Mouse (Mus musculus) yolk sac, embryonic 10.5 days (tissue): ENCODE data around the gene Lbx1.

Source experiments
- DNase-seq: peaks from one replicate; pipeline ENCODE4 v3.0.0-alpha.2; 2017; ENCODE audit warnings: low spot score

Gene Lbx1

DNA sequence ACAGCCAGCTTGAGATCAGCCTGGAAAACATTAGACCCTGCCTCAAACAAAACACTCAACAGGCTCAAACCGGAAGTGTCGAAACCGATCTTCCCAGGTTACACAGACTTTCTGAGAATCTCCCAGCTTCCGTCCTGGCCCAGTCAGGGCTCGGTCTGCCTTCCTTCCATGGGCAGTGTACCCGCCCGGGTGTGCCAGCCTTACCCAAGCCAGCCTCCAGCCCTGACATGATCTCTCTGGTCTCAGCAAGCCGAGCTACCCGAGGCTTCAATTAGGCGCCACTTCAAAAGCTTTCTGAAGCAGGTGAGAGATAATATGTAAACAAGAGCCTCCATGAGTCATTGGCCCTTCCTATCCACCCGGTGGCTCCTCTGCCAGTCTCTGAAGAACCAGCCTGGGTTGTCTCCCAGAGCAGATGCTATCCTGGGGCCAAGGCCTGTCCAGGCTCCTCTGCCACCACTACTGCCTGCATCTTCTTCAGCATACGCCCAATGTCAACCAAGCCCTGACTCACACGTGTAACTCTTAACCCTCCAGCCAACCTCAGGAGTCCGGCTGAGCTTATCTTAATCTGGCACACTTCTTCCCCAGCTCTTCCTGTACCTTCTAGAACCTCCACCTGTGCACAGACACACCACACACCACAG is 25.7 kb downstream of the Lbx1 start:
- DNase-seq, result no peak

DNA sequence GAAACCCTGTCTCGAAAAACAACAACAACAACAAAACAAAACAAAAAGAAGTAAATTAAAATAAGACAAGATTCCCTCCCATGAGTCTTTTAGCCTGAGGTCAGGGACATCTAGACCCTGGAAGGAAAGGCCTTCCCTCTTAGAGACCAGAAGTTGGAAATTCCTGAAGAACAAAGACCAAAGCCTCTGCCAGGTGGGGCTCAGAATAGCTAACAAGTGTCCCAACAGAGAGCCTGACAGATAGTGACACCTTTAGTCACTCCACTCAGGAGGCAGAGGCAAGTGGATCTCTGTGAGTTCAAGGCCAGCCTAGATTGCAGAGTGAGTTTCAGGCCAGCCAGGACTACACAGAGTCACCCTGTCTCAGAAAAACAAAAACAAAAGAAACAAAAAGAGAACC is 26.4 kb downstream of the Lbx1 start:
- DNase-seq, result no peak

DNA sequence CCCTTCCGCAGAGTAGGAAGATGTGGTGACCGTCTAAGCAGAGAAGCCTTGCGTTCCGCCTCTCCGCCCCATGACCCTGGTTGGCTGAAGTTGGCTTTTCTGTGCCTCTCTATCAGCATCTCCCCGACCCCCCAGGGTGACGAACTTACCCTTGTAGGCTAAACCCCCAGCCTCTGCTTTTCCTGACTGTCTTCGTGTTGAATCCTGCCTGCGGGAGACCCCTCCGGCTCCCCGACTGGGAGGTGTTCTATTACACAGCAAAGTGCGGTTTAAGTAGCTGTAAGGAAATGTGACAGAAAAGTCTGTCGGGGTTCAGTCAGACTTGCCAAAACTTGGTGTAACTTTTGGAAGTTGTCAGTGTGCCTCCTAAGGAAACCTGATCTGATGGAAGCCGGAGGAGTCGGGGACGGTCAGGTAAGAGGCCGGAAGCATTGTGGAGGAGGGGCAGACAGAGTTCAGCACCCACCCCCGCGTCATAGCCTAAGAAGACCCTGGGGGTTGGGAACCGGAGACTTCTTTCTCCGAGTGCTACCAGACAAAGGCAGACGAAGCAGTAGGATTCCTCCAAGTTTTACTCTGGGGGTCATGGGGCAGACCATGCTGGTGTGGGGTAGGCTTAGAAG is 27.1 kb downstream of the Lbx1 start:
- no peak for DNase-seq

DNA sequence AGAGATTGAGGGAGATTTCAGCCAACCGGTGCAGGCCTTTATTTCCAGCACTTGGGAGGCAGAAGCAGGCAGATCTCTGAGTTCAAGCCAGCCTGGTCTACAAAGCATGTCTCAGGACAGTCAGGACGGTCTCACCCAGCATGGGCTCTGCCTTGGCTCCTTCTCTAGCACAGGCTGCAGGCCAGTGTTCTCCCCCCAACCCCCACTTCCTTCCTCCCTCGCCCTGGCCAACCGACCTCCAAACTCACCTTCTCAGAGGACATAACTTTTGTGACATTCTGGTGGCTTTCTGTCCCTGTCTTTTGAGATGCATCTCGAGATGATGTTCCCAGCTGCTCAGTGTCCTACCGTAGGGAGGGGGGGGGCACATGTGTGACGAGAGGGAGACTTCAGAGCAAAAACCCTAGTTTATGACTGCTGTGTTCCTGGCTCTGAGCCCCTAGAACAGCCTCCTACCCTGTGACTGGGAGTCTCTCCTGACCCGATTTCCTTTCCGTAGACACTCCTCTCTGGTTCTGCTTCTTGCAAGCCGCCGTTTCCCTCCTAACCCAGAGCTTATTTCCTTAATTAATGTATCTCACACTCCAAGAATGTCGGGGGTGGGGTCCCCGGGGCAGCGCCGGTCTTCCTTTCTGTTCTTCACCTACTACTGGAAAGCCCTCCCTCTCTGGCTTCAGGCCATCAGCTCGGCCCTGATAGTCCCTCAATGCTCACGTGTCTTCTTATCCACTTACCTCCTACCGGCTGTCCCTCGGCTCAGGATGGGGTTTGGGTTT is 27.8 kb downstream of the Lbx1 start:
- no peak for DNase-seq

DNA sequence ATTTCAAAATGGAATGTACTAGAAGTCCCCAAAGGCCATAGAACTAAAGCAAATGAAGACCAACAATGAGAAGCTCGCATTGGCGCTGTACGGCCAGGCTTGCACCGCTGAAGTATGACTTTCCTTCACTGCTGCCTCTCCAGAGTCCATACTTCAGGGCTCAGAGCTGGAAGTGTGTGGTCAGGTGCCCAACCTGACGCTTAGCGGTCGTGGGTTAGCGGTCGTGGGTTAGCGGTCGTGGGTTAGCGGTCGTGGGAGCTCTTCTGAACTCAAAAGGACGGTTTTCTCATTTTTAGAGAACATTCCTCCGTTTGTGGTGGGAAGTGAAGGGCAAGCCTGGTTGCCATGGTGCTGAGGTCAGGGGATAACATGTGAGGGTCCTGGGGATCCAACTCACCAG is 28.5 kb downstream of the Lbx1 start:
- DNase-seq, result no peak

DNA sequence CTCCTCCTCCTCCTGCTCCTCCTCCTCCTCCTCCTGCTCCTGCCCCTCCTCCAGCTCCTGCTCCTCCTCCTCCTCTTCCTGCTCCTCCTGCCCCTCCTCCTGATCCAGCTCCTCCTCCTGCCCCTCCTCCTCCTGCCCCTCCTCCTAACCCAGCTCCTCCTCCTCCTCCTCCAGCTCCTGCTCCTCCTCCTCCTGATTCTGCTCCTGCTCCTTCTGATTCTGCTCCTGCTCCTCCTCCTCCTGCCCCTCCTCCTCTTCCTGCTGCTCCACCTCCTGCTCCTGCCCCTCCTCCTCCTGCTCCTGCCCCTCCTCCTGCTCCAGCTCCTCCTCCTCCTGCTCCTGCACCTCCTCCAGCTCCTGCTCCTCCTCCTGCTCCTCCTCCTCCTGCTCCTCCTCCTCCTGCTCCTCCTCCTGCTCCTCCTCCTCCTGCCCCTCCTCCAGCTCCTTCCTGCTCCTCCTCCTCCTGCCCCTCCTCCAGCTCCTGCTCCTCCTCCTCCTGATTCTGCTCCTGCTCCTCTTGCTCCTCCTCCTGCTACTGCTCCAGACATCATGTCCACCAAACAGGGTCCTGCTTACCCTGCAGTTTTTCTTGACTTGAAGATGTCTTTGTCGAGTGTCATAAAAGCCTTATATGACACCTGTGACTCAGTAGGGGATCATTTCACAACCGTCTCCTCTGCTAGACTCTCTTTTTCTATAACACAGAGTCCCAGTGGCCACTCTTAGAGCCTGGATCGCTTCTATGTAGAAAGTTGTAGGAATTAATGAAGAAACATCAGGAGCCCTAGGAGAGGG is 30.1 kb downstream of the Lbx1 start:
- no peak for DNase-seq

DNA sequence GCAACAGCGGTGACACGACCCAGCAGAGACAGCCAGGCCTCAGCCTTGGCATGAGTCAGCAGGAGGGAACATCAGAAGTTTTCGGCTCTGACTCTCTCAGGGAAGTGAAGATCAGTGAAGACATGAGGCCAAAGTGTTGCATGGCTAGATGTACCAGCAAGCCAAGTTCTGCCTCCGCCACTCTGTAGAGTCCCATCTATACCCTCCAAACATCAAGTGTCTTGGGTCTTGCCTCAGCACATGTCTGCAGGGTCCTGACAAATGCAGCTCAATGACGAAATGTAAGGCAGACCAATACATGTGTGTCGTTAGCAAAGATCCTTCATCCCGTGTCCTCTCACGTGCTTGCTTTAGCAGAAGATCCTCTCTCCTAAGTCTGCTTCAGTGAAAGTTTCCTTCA is 38.6 kb downstream of the Lbx1 start:
- DNase-seq, result no peak

DNA sequence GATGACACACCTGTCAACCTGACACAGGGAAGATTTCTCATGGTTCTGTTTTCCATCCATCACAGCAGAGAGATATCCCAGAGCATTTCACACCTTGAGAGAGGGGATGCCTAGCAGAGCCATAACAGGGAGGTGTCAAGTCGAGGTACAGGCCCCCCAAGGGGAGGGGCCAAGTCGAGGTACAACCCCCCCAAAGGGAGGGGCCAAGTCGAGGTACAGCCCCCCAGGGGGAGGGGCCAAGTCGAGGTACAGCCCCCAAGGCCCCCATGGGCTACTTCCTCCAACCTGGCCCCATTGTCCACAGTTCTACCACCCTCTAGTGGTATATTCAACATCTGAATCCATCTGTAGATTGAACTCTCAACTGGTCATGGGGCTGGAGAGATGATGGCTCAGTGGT is 41.0 kb downstream of the Lbx1 start:
- DNase-seq, result no peak
